Mouse (Mus musculus) frontal cortex, postnatal 10 days (tissue): ENCODE measurements at regions not wholly inside any gene's neighbourhood (a gene's known extent, or its start where the extent isn't known, plus 50 kb on each side); places are given as distances from the start of the nearest gene placed in this dataset.

Experiments used
- DNase-seq, 2 experiments: peaks; one replicate each; pipeline ENCODE4 v3.0.0; 2022; ENCODE audit warnings: low spot score in 2 of 2, mixed read lengths in 1 of 2

GRCm38 (mm10) chr4:9005938-9006626 is 767.2 kb upstream of the Car8 start:
- no peak for DNase-seq

- DNase-seq, result no peak
These were observed 765.0 kb upstream of the Car8 start for GRCm38 (mm10) chr4:9003891-9004290.

GRCm38 (mm10) chr4:9002380-9002779 is 763.5 kb upstream of the Car8 start:
- DNase-seq, result no peak

- no peak for DNase-seq
These were observed 759.8 kb upstream of the Car8 start for GRCm38 (mm10) chr4:8998606-8999005.

- DNase-seq, result no peak
These were observed 753.3 kb upstream of the Car8 start for GRCm38 (mm10) chr4:8992171-8992570.

GRCm38 (mm10) chr4:8990551-8990950 is 751.7 kb upstream of the Car8 start:
- no peak for DNase-seq

- no peak for DNase-seq
These were observed 750.8 kb upstream of the Car8 start for GRCm38 (mm10) chr4:8989614-8990013.

GRCm38 (mm10) chr4:8989110-8989509 is 750.3 kb upstream of the Car8 start:
- no peak for DNase-seq

- no peak for DNase-seq
These were observed 749.5 kb upstream of the Car8 start for GRCm38 (mm10) chr4:8988345-8988733.

- no peak for DNase-seq
These were observed 748.9 kb upstream of the Car8 start for GRCm38 (mm10) chr4:8987544-8988344.

- DNase-seq, result no peak
These were observed 747.7 kb upstream of the Car8 start for GRCm38 (mm10) chr4:8986394-8987091.

- DNase-seq, result no peak
These were observed 745.3 kb upstream of the Car8 start for GRCm38 (mm10) chr4:8984059-8984606.

- no peak for DNase-seq
These were observed 740.1 kb upstream of the Car8 start for GRCm38 (mm10) chr4:8978949-8979348.

- no peak for DNase-seq
These were observed 731.2 kb upstream of the Car8 start for GRCm38 (mm10) chr4:8969951-8970455.

- DNase-seq, result no peak
These were observed 729.9 kb upstream of the Car8 start for GRCm38 (mm10) chr4:8968741-8969140.

GRCm38 (mm10) chr4:8967986-8968385 is 729.1 kb upstream of the Car8 start:
- DNase-seq, result no peak

- DNase-seq, result no peak
These were observed 726.7 kb upstream of the Car8 start for GRCm38 (mm10) chr4:8965563-8965962.

- no peak for DNase-seq
These were observed 724.2 kb upstream of the Car8 start for GRCm38 (mm10) chr4:8962959-8963572.

GRCm38 (mm10) chr4:8961851-8962250 is 723.0 kb upstream of the Car8 start:
- no peak for DNase-seq

GRCm38 (mm10) chr4:8957771-8958170 is 718.9 kb upstream of the Car8 start:
- DNase-seq, result no peak

- no peak for DNase-seq
These were observed 718.1 kb upstream of the Car8 start for GRCm38 (mm10) chr4:8957023-8957343.
